Mouse (Mus musculus) liver, embryonic 15.5 days (tissue): ENCODE measurements at regions not wholly inside any gene's neighbourhood (a gene's known extent, or its start where the extent isn't known, plus 50 kb on each side); places are given as distances from the start of the nearest gene placed in this dataset.

Experiments used
- ATAC-seq: fragments of 200-750 bp; cut with Nextera tagmentation; 2 replicates; pipeline ENCODE4 v1.8.0; 2017; ENCODE audit warnings: moderate number of reproducible peaks, mild to moderate bottlenecking, moderate library complexity; ENCODE audit not compliant: insufficient read depth
- H3K27ac ChIP-seq: fragments of 300-500 bp; sonication (generic); replicated peaks from 2 replicates; pipeline ENCODE4 v1.5.1; 2015; ENCODE audit warnings: mild to moderate bottlenecking, inconsistent platforms
- H3K27me3 ChIP-seq: fragments of 300-500 bp; sonication (generic); 2 replicates; pipeline ENCODE4 v1.6.1; 2015; ENCODE audit warnings: mild to moderate bottlenecking, inconsistent platforms
- H3K36me3 ChIP-seq: fragments of 300-500 bp; sonication (generic); replicated peaks from 2 replicates; pipeline ENCODE4 v1.6.1; 2015; ENCODE audit warnings: moderate library complexity, mild to moderate bottlenecking, inconsistent platforms
- H3K4me1 ChIP-seq: fragments of 300-500 bp; sonication (generic); replicated peaks from 2 replicates; pipeline ENCODE4 v1.6.1; 2015; ENCODE audit warnings: inconsistent platforms
- H3K4me2 ChIP-seq: fragments of 300-500 bp; sonication (generic); 2 replicates; pipeline ENCODE4 v1.6.1; 2015; ENCODE audit warnings: moderate library complexity, mild to moderate bottlenecking, inconsistent platforms
- H3K4me3 ChIP-seq: fragments of 300-500 bp; sonication (generic); replicated peaks from 2 replicates; pipeline ENCODE4 v1.5.1; 2015; ENCODE audit warnings: mild to moderate bottlenecking, inconsistent platforms
- H3K9ac ChIP-seq: fragments of 300-500 bp; sonication (generic); 2 replicates; pipeline ENCODE4 v1.6.1; 2015; ENCODE audit warnings: moderate library complexity, mild to moderate bottlenecking, inconsistent platforms
- H3K9me3 ChIP-seq: fragments of 300-500 bp; sonication (generic); replicated peaks from 2 replicates; pipeline ENCODE4 v1.6.1; 2016; ENCODE audit warnings: inconsistent platforms
- WGBS: fragments of 180-500 bp; shearing (Covaris S2); methylation state at CpG from one replicate; pipeline ENCODE4 v1.1.7; 2015; ENCODE audit warnings: mixed read lengths; ENCODE audit not compliant: insufficient replicate concordance; 5-methylcytosine and 5-hydroxymethylcytosine counted together

DNA sequence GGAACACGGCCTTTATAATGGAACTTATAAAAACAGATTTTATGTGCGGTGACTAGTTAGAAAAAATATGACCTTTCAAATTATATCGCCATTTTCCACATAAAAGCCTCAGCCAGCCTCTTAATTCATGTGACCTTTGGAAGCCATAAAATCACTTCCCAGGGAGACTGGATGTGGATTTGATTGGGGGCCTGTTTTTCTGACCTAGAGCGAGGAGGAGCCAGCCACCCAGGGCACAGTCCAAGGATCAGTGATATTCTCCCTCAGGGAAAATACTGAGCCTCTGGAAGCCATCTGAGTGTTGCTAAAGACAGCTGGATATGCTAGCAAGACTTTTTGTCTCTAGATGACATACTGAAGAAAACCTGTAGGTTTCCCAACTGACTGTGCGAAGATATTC lies 81.3 kb upstream of the Tent5a start:
- no peaks in the 10 kb centered on the region for H3K9me3 ChIP-seq
- H3K4me3 ChIP-seq, result no peak overlapping the region
- H3K27me3 ChIP-seq, result no peaks in the 10 kb centered on the region
- H3K4me2 ChIP-seq, result no peak overlapping the region
- WGBS, result 67% methylated on average over 5 of the region's 5 CpGs
- no peak overlapping the region for H3K9ac ChIP-seq
- H3K4me1 ChIP-seq, result 0 out of 2 replicates have a peak, but pooled peaks cover 6% of the 10 kb centered on the region
- no peak for ATAC-seq
- H3K27ac ChIP-seq, result no peak overlapping the region
- H3K36me3 ChIP-seq, result no peaks in the 10 kb centered on the region

- no peak overlapping the region for H3K27ac ChIP-seq
These were observed 80.4 kb upstream of the Tent5a start for GRCm38 (mm10) chr9:85407592-85407991.

DNA sequence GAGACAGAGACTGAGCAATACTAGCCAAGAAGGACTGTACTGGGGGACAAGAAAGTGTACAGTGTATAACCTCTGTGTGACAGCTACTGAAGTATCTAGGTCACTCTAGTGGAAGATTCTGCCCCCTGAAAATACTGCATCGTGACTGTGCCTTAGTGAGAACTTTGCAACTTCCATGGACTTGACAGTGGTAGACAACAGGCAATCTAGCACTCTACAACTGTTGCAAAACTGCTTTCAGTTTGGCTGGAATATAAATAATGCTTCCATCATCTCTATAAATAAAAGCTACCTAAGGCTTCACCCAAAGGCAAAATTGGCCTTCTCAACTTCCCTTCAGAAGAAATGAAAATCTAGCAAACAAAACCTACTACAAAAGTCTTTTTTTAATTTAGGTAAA lies 74.6 kb upstream of the Tent5a start:
- Histone ChIP-seq H3K4me2 (no peak overlapping the region), H3K27me3 (no peaks in the 10 kb centered on the region), H3K9ac (no peak overlapping the region), H3K4me1 (no peaks in the 10 kb centered on the region), H3K9me3 (no peaks in the 10 kb centered on the region), H3K27ac (no peak overlapping the region), H3K36me3 (no peaks in the 10 kb centered on the region), H3K4me3 (no peak overlapping the region)
- no peak for ATAC-seq
- WGBS, result 61% methylated on average over 1 of the region's 1 CpGs

More at GRCm38 (mm10) chr9:85407592-85407991, 80.4 kb upstream of the Tent5a start:
- Histone ChIP-seq H3K4me1 (0 out of 2 replicates have a peak, but pooled peaks cover 6% of the 10 kb centered on the region), H3K9ac (no peak overlapping the region), H3K4me3 (no peak overlapping the region), H3K9me3 (no peaks in the 10 kb centered on the region), H3K36me3 (no peaks in the 10 kb centered on the region), H3K4me2 (no peak overlapping the region), H3K27me3 (no peaks in the 10 kb centered on the region)
- no peak for ATAC-seq
- 72% methylated on average over 1 of the region's 1 CpGs for WGBS

- Histone ChIP-seq H3K4me3 (no peak overlapping the region), H3K9me3 (no peaks in the 10 kb centered on the region), H3K4me1 (no peaks in the 10 kb centered on the region), H3K9ac (no peak overlapping the region), H3K27ac (no peak overlapping the region), H3K4me2 (no peak overlapping the region), H3K36me3 (no peaks in the 10 kb centered on the region), H3K27me3 (no peaks in the 10 kb centered on the region)
- WGBS, result 61% methylated on average over 12 of the region's 12 CpGs
- ATAC-seq, result no peak
These were observed 73.6 kb upstream of the Tent5a start for GRCm38 (mm10) chr9:85400600-85401313.

DNA sequence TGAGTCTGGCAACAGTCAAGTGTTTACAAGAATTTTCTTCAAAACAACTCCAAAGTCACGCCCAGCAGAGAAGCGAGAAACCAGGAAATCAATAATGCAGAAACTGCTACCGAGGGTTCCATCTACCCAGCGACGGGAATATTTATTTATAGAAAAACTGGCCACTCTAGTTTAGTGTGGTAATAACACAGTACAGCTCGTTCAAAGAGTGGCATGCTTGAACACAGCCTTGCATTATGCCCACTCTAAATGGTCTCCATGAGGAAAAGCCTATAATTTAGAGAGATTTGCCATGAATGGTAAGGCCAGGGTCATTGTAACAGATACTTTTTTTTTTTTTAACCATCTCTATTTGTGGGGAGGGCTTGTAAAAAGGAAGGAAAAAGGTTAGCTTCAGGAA lies 67.8 kb upstream of the Tent5a start:
- Histone ChIP-seq H3K9me3 (no peaks in the 10 kb centered on the region), H3K27me3 (no peaks in the 10 kb centered on the region), H3K4me2 (no peak overlapping the region), H3K9ac (no peak overlapping the region), H3K4me1 (no peaks in the 10 kb centered on the region), H3K27ac (no peak overlapping the region), H3K36me3 (no peaks in the 10 kb centered on the region), H3K4me3 (no peak overlapping the region)
- ATAC-seq, result no peak
- 58% methylated on average over 6 of the region's 6 CpGs for WGBS

GRCm38 (mm10) chr9:85391283-85391682 lies 64.1 kb upstream of the Tent5a start:
- 48% methylated on average over 2 of the region's 2 CpGs for WGBS
- Histone ChIP-seq H3K4me2 (no peak overlapping the region), H3K36me3 (no peaks in the 10 kb centered on the region), H3K4me1 (no peaks in the 10 kb centered on the region), H3K4me3 (no peak overlapping the region), H3K9me3 (no peaks in the 10 kb centered on the region), H3K9ac (no peak overlapping the region), H3K27me3 (no peaks in the 10 kb centered on the region), H3K27ac (no peak overlapping the region)
- no peak for ATAC-seq

- Histone ChIP-seq H3K9ac (no peak overlapping the region), H3K27me3 (no peaks in the 10 kb centered on the region), H3K36me3 (no peaks in the 10 kb centered on the region), H3K4me1 (no peaks in the 10 kb centered on the region), H3K9me3 (no peaks in the 10 kb centered on the region), H3K4me2 (no peak overlapping the region), H3K4me3 (no peak overlapping the region), H3K27ac (no peak overlapping the region)
- no peak for ATAC-seq
- WGBS, result 53% methylated on average over 7 of the region's 7 CpGs
These were observed 61.7 kb upstream of the Tent5a start for GRCm38 (mm10) chr9:85388775-85389393.

DNA sequence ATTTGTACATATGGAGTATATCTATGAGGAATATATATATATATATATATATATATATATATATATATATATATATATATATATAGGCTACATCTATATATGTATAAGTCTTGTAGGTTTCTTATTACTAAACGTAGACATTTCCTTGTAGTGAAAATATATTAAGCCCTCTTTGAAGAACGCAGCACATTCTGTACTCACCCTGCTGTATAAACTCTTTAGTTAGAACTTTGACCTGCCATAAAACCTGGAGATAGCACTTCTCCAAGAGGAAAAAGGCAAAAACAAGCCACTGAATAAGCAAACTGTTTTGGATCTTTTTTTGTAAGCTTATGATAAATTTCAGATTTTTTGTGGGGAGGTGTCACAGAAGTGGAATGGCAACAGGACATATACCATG lies 55.3 kb upstream of the Tent5a start:
- ATAC-seq, result no peak
- H3K4me2 ChIP-seq, result no peak overlapping the region
- 59% methylated on average over 2 of the region's 2 CpGs for WGBS
- no peaks in the 10 kb centered on the region for H3K9me3 ChIP-seq
- no peaks in the 10 kb centered on the region for H3K36me3 ChIP-seq
- no peak overlapping the region for H3K27ac ChIP-seq
- no peaks in the 10 kb centered on the region for H3K4me1 ChIP-seq
- no peak overlapping the region for H3K9ac ChIP-seq
- H3K27me3 ChIP-seq, result no peaks in the 10 kb centered on the region
- no peak overlapping the region for H3K4me3 ChIP-seq

DNA sequence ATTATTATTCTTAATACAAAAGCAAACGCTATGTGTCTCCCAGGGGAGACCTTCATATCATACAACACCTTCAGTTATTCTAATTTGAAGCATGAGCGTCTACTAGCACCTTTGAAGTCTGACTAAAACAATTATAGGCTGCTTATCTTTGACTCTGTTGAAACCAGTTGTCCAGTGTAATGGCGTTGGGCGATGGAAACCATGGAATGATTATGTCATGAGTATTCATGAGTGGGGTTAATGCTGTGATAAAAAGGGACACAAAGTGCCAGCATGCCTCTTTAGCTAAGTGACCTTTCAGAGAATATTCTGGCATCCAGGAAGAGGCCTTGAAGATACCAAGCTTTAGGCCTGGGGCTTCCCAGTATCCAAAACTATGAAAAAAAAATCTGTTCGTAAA lies 53.6 kb upstream of the Tent5a start:
- no peaks in the 10 kb centered on the region for H3K36me3 ChIP-seq
- no peaks in the 10 kb centered on the region for H3K4me1 ChIP-seq
- H3K27me3 ChIP-seq, result no peaks in the 10 kb centered on the region
- no peak overlapping the region for H3K4me2 ChIP-seq
- H3K9ac ChIP-seq, result no peak overlapping the region
- H3K9me3 ChIP-seq, result no peaks in the 10 kb centered on the region
- H3K27ac ChIP-seq, result no peak overlapping the region
- no peak overlapping the region for H3K4me3 ChIP-seq
- no peak for ATAC-seq
- WGBS, result 59% methylated on average over 5 of the region's 5 CpGs

DNA sequence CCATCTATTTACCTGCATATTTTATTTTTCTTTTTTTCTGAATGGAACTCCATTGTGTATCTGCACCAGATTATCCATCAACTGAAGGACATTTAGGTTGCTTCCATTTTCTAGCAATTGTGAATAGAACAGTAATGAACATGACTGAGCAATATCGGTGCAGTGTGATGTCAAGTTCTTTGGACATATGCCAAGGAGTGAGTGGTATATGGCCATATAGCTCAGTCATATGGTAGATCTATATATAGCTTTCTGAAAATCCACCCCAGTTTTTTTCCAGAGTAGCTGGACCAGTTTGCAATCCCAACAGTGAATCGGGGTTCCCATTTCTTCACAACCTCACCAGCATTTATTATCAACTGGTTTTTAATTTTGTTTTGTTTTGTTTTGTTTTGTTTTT lies 52.0 kb upstream of the Tent5a start:
- Histone ChIP-seq H3K4me1 (no peaks in the 10 kb centered on the region), H3K27me3 (no peaks in the 10 kb centered on the region), H3K9ac (no peak overlapping the region), H3K4me2 (no peak overlapping the region), H3K4me3 (no peak overlapping the region), H3K9me3 (no peaks in the 10 kb centered on the region), H3K36me3 (no peaks in the 10 kb centered on the region), H3K27ac (no peak overlapping the region)
- no peak for ATAC-seq
- 71% methylated on average over 2 of the region's 2 CpGs for WGBS
